Mouse (Mus musculus): ENCODE data around the gene Wwp2.

DNA sequence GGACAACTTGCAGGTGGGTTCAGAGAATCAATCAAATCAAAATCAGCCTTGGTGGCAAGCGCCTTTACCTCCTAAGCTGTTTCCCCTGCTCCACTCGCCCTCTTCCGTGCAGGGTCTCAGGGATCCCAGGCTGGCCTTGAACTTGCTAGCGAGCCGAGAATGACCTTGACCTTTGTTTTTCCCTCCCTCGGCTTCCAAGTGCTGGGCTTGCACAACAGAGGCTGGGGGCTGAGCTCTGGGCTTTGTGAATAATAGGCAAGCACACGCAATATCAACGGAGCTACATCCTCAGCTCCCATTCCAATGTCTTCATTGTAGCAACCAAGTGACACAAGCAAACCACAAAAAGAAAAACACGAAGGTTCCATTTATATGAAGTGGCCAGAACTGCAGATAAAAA is 126.0 kb downstream of the Wwp2 start:
- TF ChIP-seq CTCF (IDR thresholded peaks at IDR 0.05; ENCODE audit: low read depth) (no peak), EP300 (optimal IDR thresholded peaks at IDR 0.05) (no peak)

All from stomach, postnatal 0 days (tissue).